Mouse (Mus musculus) A20 (cell line): ENCODE results near the gene Sgms1.
A peak's percentile ranks its signal among the peaks of the same experiment; 100 is the strongest.

Source experiments
- DNase-seq: peaks from one replicate; pipeline ENCODE4 v3.0.0-alpha.2; 2011; ENCODE audit warnings: low read depth, low spot score

Sgms1 gene

DNA sequence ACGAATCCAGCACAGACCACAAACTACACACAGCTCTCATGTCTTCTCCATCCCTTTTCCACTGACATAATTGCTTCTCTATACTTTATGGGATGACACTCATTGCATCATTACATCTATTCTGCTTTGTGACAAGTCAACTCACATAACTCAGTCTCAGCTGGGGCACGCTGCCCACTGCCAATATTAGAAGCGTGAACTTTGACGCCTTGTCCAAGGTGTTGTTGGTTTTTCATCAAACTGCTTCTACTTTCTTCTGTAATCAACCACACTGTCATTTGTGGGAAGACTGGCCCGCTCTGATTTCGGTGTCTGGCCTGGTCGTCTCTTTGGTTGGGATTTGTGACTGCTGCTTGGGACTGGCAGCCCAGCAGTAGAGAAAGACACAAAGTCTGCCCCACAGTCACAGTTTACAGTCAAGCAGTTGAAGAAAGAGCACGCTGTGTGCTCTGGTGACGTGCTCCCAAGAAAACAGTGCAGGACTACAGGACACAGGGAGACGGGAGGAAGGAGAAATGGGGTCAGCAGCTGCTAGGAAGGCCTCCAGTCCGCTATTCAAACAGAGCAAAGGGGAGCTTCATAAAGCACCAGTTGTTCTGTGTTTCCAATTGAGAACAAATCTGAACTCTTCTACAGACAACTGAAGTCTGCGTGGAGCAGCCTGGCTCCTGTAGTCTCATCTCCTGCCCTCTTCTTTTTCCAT, 120.2 kb downstream of the Sgms1 start:
- DNase-seq: no peak

DNA sequence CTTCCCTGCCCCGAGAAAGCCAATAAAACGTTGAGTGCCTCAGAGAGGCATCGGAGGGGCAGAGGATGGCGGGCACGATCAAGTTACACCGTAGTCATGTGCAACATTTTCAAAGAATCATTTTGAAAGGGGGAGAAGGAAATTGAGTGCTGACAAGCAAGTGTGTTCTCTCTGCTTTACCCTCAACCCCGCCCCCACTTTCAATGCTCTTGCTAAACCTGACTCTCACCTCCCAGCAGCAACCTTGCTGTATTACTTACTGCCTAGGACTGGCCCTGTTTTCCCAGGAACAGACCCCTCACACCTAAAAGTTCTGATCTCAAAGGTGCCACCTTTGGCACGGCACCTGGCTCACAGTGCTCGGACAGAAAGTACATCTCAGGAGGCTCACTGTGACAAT, 121.0 kb downstream of the Sgms1 start:
- no peak for DNase-seq

GRCm38 (mm10) chr19:32266385-32267252, 122.9 kb downstream of the Sgms1 start:
- DNase-seq: no peak

GRCm38 (mm10) chr19:32263753-32264152, 125.8 kb downstream of the Sgms1 start:
- DNase-seq: no peak

DNA sequence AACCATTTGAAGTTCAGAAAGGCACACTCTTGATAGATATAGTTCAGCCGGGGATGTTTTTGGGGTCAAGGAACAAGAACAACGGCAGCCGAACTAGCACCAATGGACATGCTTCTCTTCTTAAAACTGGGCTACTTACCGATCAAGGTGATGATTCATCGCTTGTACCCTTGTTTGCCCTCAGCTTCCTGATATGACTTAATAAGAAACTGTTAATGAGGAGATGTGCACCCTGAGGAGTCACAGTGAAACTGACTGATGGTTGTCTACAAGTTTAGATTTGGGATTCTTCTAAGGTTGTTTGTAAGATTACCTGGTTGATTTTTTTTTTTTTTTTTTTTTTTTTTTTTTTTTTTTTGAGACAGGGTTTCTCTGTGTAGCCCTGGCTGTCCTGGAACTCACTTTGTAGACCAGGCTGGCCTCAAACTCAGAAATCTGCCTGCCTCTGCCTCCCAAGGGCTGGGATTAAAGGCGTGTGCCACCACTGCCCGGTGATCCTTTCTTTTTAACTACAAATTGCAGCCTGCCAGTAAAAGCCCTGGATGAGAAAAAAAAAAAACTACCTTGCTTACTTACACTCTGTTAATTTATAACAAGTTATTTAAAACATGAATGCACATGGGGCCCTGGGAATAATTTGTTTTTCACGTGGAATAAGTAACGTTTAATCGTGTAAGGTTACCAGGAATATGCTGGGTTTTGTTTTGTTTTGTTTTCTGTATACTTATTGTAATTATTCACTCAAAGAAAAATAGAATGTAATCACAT, 126.5 kb downstream of the Sgms1 start:
- DNase-seq: peak; percentile 75

DNA sequence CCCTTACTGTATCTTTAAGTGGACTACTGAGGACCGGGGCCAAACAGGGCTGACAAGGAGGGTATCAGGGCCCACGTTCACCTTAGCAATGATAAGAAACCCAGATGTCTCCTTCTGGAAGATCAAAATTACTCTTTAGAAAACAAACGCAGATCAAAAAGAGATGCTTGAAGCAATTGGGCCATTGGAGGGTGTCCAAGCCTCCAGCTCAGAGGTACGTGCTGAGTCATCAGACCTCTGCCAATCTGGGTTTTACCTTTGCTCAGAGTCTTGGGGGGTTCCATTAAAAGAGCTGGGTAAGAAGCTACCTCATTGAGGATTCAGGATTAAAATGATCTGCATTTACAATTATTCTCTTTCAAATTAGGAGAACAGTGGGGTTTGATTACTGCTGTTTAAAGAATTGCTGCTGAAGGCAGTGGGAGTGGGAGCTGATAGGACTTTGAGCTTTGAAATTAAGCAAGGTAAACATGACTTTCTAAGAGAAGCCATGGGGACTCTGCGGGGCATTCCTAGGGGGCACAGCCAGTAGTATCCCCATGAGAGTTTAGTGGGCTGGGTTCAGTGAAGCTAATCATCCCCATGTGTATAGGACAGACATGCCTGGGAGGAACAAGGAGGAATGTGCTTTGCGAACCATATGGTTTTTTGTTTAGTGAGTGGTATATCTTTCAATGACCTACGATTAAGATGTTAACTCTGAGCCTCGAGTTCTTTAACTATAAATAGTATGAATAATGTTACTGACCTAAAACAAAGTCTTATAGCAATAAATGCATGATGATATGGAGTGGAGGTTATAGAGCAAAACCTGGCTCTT, 128.4 kb downstream of the Sgms1 start:
- no peak for DNase-seq

DNA sequence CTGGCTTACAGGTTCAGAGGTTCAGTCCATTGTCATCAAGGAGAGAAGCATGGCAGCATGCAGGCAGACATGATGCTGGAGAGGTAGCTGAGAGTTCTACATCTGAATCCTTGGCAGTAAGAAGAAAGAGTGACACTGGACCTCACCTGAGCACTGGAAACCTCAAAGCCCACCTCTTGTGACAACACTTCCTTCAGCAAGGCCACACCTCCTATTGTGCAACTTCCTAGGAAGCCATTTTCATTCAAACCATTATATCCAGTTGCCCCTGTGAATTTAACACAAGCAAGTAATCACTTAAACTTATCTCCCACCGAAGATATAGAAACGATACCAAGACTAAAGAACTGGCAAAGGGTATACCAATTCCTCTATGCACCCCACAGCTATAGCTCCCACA, 129.7 kb downstream of the Sgms1 start:
- no peak for DNase-seq

DNA sequence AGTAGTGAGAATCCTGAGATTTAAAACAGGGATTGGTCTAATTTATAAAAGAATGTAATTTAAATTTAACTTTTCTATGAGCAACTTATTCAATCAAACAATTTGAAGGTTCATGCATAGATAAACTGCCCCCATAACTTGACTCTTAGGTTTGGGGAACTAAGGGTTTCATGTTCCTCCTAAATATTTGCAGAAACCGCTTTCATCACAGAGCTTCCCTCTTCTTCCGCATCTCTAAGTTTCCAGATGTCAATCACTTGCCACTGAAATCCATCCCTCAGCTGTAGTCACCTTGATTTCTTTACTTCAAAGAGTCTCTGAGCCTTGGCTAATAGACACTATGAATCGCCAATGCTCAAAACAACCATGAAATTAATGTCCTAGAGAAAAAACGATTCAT, 130.5 kb downstream of the Sgms1 start:
- peak; percentile 73 for DNase-seq

DNA sequence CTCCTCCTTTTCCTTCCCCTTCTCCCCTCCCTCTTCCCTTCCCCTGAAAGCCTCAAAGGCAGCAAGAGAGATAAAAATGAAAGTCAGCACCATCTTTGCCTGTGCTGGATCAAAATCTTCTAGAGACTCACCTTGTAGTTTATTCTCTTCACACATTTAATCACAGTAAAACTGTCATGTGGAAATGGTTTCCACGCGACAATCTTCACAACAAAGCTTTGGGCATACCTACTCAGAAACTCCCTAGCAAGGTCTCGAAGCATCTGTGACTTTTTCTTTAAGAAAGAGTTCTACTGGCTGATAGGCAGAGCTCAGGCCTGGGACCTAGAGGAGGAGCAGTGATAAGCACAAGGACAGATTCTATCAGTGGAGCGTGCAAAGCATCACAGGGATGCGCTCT, 131.4 kb downstream of the Sgms1 start:
- DNase-seq: peak; percentile 45

DNA sequence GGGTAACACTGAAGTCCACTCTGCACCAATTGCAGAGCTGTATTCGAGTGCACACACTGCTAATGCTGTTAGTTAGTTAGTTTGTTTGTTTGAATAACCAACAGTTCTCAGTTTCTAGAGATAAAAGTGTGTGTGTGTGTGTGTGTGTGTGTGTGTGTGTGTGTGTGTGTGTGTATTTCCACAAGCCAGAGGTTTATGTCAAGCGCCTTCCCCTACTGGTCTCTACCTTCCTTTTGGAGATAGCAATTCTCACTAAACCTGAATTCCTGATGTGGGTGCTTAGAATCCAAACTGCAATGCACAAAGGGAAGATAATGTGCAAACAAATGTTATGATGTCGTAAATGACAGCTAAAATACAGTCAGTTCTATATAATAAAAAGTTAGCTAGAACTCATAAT, 131.9 kb downstream of the Sgms1 start:
- no peak for DNase-seq

GRCm38 (mm10) chr19:32256706-32257415, 132.7 kb downstream of the Sgms1 start:
- DNase-seq: peak; percentile 46

GRCm38 (mm10) chr19:32255429-32256185, 133.9 kb downstream of the Sgms1 start:
- DNase-seq: peak; percentile 28

DNA sequence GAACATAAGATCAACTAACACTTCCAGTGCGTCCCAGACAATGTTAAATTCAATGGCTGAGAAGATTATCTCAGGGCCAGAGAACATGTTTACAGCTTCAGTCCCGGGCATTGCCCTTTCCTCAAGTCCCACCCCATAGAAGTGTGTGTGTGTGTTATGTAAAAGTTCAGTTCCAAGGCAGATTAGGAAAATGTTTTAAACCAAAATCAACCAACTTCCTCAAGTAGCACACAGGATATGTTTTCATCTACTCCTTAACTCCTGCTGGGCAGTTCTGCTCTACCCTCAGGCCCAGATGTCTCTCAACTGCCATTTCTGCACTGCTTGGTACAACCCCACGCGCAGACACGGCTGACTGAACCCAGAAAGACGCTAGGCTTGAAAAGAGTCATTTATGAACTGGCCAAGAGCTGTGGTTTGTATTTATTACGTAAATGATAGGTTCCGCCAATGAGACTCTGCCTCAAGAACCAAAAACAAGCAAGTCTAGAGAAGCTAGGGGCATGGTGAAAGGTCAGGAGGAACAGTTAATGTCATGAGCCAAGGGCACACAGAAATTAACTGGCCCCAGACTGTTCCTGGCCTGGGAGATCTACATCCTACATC, 134.7 kb downstream of the Sgms1 start:
- DNase-seq: peak; percentile 94

GRCm38 (mm10) chr19:32254204-32254603, 135.3 kb downstream of the Sgms1 start:
- no peak for DNase-seq

DNA sequence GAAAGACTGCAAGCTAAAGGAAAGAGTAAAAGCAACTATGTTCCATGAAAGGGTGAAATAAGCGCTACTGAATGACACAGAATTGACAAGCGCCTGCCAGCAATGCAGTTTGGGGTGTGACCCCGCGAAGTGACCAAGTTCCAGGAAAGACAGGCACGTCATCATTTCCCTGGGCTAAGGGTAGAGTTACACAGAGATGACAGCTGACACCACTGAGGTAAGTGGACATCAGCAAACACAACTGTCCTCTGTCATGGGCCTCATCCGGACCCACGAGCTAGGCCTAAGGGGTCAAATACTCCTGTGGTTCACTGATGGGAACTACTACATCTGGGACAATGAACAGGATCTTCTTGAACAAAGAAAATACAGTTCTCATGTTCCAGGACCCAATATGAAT, 136.5 kb downstream of the Sgms1 start:
- DNase-seq: no peak

GRCm38 (mm10) chr19:32252451-32252850, 137.1 kb downstream of the Sgms1 start:
- DNase-seq: no peak

GRCm38 (mm10) chr19:32249181-32250130, 140.1 kb downstream of the Sgms1 start:
- DNase-seq: peak; percentile 53

DNA sequence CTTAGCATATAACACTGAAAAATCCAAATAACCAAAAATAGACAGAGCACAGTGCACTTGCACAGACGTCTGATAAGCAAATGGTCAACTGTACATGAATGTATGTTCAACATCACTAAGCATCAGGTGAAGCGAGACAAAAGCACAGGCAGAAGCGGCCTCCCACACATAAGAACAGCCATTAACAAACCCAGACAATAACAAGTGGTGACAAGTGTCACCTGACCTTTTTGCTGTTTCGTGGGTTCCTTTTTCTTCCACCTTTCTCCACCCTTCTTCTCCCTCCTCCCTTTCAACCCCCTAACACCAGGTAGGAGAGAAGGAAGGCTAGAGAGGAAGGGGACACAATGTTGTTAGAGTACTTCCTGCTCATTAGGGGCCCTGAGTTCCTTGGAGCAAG, 144.6 kb downstream of the Sgms1 start:
- DNase-seq: peak; percentile 56
